Mouse (Mus musculus) CH12.LX (cell line): ENCODE results near the gene Bnipl.

Source experiments
- CHD1 ChIP-seq: IDR thresholded peaks from 2 replicates; pipeline ENCODE4 v1.6.1; 2012; ENCODE audit warnings: low read depth, low read length, improper control_type of control experiment, inconsistent platforms
- CTCF ChIP-seq, 2 experiments: IDR thresholded peaks in 1 of 2; conservative IDR thresholded peaks in 1 of 2; 2 replicates each; pipeline ENCODE4 v1.5.1; 2011 to 2012; ENCODE audit warnings: low read depth in 2 of 2, low read length in 2 of 2, improper control_type of control experiment in 1 of 2, inconsistent platforms in 1 of 2, mild to moderate bottlenecking in 1 of 2, moderate library complexity in 1 of 2
- EP300 ChIP-seq: IDR thresholded peaks from 2 replicates; pipeline ENCODE4 v1.6.1; 2011; ENCODE audit warnings: low read length, improper control_type of control experiment
- GABPA ChIP-seq: IDR thresholded peaks from 2 replicates; pipeline ENCODE4 v1.6.1; 2012; ENCODE audit warnings: low read depth, low read length, improper control_type of control experiment, inconsistent platforms; ENCODE audit not compliant: insufficient replicate concordance
- JUND ChIP-seq: conservative IDR thresholded peaks from 2 replicates; pipeline ENCODE4 v1.6.1; 2011; ENCODE audit warnings: low read depth, low read length, improper control_type of control experiment
- MAFK ChIP-seq: IDR thresholded peaks from 2 replicates; pipeline ENCODE4 v1.6.1; 2011; ENCODE audit warnings: low read length, improper control_type of control experiment; ENCODE audit not compliant: insufficient replicate concordance
- MAX ChIP-seq: IDR thresholded peaks from 2 replicates; pipeline ENCODE4 v1.6.1; 2011; ENCODE audit warnings: low read length, improper control_type of control experiment
- NELFE ChIP-seq: IDR thresholded peaks from 2 replicates; pipeline ENCODE4 v1.6.1; 2011; ENCODE audit warnings: low read depth, low read length, improper control_type of control experiment
- POLR2A ChIP-seq: IDR thresholded peaks from 2 replicates; pipeline ENCODE4 v1.6.1; 2011; ENCODE audit warnings: low read depth, mild to moderate bottlenecking, improper control_type of control experiment, low read length
- UBTF ChIP-seq: IDR thresholded peaks from 2 replicates; pipeline ENCODE4 v1.6.1; 2012; ENCODE audit warnings: low read depth, mild to moderate bottlenecking, inconsistent platforms, low read length, improper control_type of control experiment, moderate library complexity
- USF1 ChIP-seq: IDR thresholded peaks from 2 replicates; pipeline ENCODE4 v1.6.1; 2014; ENCODE audit warnings: low read depth, mild to moderate bottlenecking, inconsistent platforms, low read length, improper control_type of control experiment
- USF2 ChIP-seq: conservative IDR thresholded peaks from 2 replicates; pipeline ENCODE4 v1.6.1; 2011; ENCODE audit warnings: low read depth, low read length, improper control_type of control experiment
- ZC3H11A ChIP-seq: IDR thresholded peaks from 2 replicates; pipeline ENCODE4 v1.6.1; 2012; ENCODE audit warnings: low read depth, mild to moderate bottlenecking, inconsistent platforms, low read length, improper control_type of control experiment
- ZNF384 ChIP-seq: IDR thresholded peaks from 2 replicates; pipeline ENCODE4 v1.6.1; 2012; ENCODE audit warnings: low read depth, low read length, improper control_type of control experiment, inconsistent platforms

DNA sequence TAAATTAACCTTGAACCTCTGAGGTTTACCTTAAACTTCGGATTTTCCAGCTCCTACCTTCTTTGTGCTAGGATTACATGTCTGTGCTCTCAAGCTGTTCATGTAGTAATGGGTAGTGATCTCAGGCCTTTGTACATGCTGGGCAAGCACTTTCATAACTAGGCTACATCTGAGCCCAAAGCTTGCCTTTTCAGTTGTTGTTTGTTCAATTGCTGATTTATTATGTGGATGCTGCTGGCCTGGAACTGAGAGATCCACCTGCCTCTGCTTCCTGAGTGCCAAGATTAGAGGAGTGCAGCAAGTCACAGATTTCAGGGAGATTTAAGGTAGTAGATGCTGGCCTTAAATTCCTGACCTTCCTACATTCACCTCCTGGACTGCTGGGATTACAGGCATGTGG, 51.9 kb downstream of the Bnipl start:
- TF ChIP-seq ZNF384 (no peak), CTCF (conservative IDR thresholded peaks at IDR 0.05 in 1 of 2, IDR thresholded peaks at IDR 0.05 in 1 of 2; ENCODE audit: low read depth in 2 of 2, low read length in 2 of 2) (no peak), MAFK (no peak), CHD1 (no peak), USF1 (no peak), UBTF (no peak), USF2 (no peak), ZC3H11A (no peak), JUND (no peak), POLR2A (no peak), EP300 (no peak), NELFE (no peak), MAX (no peak), GABPA (no peak)
